Mouse (Mus musculus) lung, embryonic 14.5 days (tissue): ENCODE data around the gene Mrps11. TPM values are rescaled to one million over a fixed set of nuclear protein-coding genes. Genes with fewer than 3 reads are reported as not detected.

ENCODE experiments used
- ATAC-seq: fragments of 200-750 bp; cut with Nextera tagmentation; 2 replicates; pipeline ENCODE4 v1.8.0; 2017; ENCODE audit warnings: mild to moderate bottlenecking, moderate TSS enrichment, moderate library complexity; ENCODE audit not compliant: insufficient read depth
- DNase-seq: peaks from one replicate; pipeline ENCODE4 v3.0.0-alpha.2; 2015
- H3K27ac ChIP-seq: fragments of 300-500 bp; sonication (generic); 2 replicates; pipeline ENCODE4 v1.5.1; 2014; ENCODE audit warnings: low read depth, mild to moderate bottlenecking, moderate library complexity
- H3K27me3 ChIP-seq: fragments of 300-500 bp; sonication (generic); 2 replicates; pipeline ENCODE4 v1.6.1; 2014; ENCODE audit warnings: low read length, control low read depth; ENCODE audit not compliant: insufficient read depth
- H3K36me3 ChIP-seq: fragments of 300-500 bp; sonication (generic); 2 replicates; pipeline ENCODE4 v1.6.1; 2014; ENCODE audit warnings: control low read depth; ENCODE audit not compliant: insufficient read depth
- H3K4me1 ChIP-seq: fragments of 300-500 bp; sonication (generic); 2 replicates; pipeline ENCODE4 v1.6.1; 2014; ENCODE audit warnings: antibody characterized with exemption, control low read depth; ENCODE audit not compliant: insufficient read depth
- H3K4me2 ChIP-seq: fragments of 300-500 bp; sonication (generic); 2 replicates; pipeline ENCODE4 v1.6.1; 2014; ENCODE audit warnings: mild to moderate bottlenecking
- H3K4me3 ChIP-seq: fragments of 300-500 bp; sonication (generic); 2 replicates; pipeline ENCODE4 v1.5.1; 2014; ENCODE audit warnings: low read depth, low read length
- H3K9ac ChIP-seq: fragments of 300-500 bp; sonication (generic); 2 replicates; pipeline ENCODE4 v1.6.1; 2014
- H3K9me3 ChIP-seq: fragments of 300-500 bp; sonication (generic); 2 replicates; pipeline ENCODE4 v1.6.1; 2016; ENCODE audit warnings: low read depth, low read length, control low read depth
- CTCF ChIP-seq: IDR thresholded peaks from 2 replicates; pipeline ENCODE4 v1.5.1; 2016; ENCODE audit warnings: antibody characterized with exemption, low read depth
- WGBS: fragments of 180-500 bp; shearing (Covaris S2); extraction: QIAGEN DNeasy Blood & Tissue Kit; methylation state at CpG from one replicate; pipeline ENCODE4 v1.1.7; 2014; 5-methylcytosine and 5-hydroxymethylcytosine counted together
- polyA plus RNA-seq: library from polyadenylated mRNA; unstranded; fragments of >200 nt; fragmentation: Nextera tagmentation; extraction: Ambion mirVana; gene quantifications from 2 replicates; pipeline ENCODE4 v1.2.1, GENCODE M21; 2014

Mrps11 gene
- polyA plus RNA-seq, 1 experiment from 2014 or later = 77.6 TPM

- no peak overlapping the region for H3K27ac ChIP-seq
- no peaks in the 10 kb centered on the region for H3K27me3 ChIP-seq
- H3K4me2 ChIP-seq = no peak overlapping the region
- no peaks in the 10 kb centered on the region for H3K36me3 ChIP-seq
- no peak for ATAC-seq
- 82% methylated on average over 7 of the region's 7 CpGs for WGBS
- H3K4me3 ChIP-seq = no peak overlapping the region
- H3K9me3 ChIP-seq = no peaks in the 10 kb centered on the region
- no peaks in the 10 kb centered on the region for H3K4me1 ChIP-seq
- no peak for DNase-seq
- TF ChIP-seq CTCF = no peak
- no peak overlapping the region for H3K9ac ChIP-seq
These were observed 29.0 kb upstream of the Mrps11 start for GRCm38 (mm10) chr7:78753752-78754457.

GRCm38 (mm10) chr7:78754458-78755000 lies 28.4 kb upstream of the Mrps11 start:
- no peak overlapping the region for H3K4me3 ChIP-seq
- H3K4me1 ChIP-seq = no peaks in the 10 kb centered on the region
- H3K9me3 ChIP-seq = no peaks in the 10 kb centered on the region
- ATAC-seq (no peak), DNase-seq (no peak)
- no peak for TF ChIP-seq CTCF
- H3K36me3 ChIP-seq = no peaks in the 10 kb centered on the region
- no peak overlapping the region for H3K4me2 ChIP-seq
- H3K9ac ChIP-seq = no peak overlapping the region
- H3K27me3 ChIP-seq = no peaks in the 10 kb centered on the region
- H3K27ac ChIP-seq = no peak overlapping the region
- 60% methylated on average over 8 of the region's 8 CpGs for WGBS

- ATAC-seq = no peak
- WGBS = 86% methylated on average over 3 of the region's 3 CpGs
These were observed 19.1 kb upstream of the Mrps11 start for GRCm38 (mm10) chr7:78763801-78764200.

GRCm38 (mm10) chr7:78765215-78765631 lies 17.7 kb upstream of the Mrps11 start:
- no peak overlapping the region for H3K4me2 ChIP-seq
- 77% methylated on average over 5 of the region's 5 CpGs for WGBS
- ATAC-seq = no peak
- no peak for DNase-seq
- no peak overlapping the region for H3K27ac ChIP-seq
- no peak overlapping the region for H3K9ac ChIP-seq
- H3K4me3 ChIP-seq = no peak overlapping the region
- peaks cover 4% of the 10 kb centered on the region for H3K4me1 ChIP-seq
- no peaks in the 10 kb centered on the region for H3K27me3 ChIP-seq
- no peaks in the 10 kb centered on the region for H3K9me3 ChIP-seq
- TF ChIP-seq CTCF = no peak
- no peaks in the 10 kb centered on the region for H3K36me3 ChIP-seq

More at GRCm38 (mm10) chr7:78763801-78764200, 19.1 kb upstream of the Mrps11 start:
- H3K4me1 ChIP-seq = peaks cover 1% of the 10 kb centered on the region; the same call in 1 of the 2 replicates
- H3K4me2 ChIP-seq = no peak overlapping the region
- TF ChIP-seq CTCF = no peak
- no peaks in the 10 kb centered on the region for H3K27me3 ChIP-seq
- no peak overlapping the region for H3K4me3 ChIP-seq
- no peak overlapping the region for H3K27ac ChIP-seq
- H3K36me3 ChIP-seq = no peaks in the 10 kb centered on the region
- no peak overlapping the region for H3K9ac ChIP-seq
- H3K9me3 ChIP-seq = no peaks in the 10 kb centered on the region
- DNase-seq = no peak

- peak; percentile 88 for DNase-seq
- peak; percentile 59; the same call in 1 of the 2 replicates for ATAC-seq
- no peak overlapping the region for H3K4me2 ChIP-seq
These were observed 16.8 kb upstream of the Mrps11 start for GRCm38 (mm10) chr7:78766019-78766683.

GRCm38 (mm10) chr7:78767929-78768531 lies 14.9 kb upstream of the Mrps11 start:
- no peak for TF ChIP-seq CTCF
- WGBS = 83% methylated on average over 12 of the region's 12 CpGs
- H3K9me3 ChIP-seq = no peaks in the 10 kb centered on the region

More at GRCm38 (mm10) chr7:78766019-78766683, 16.8 kb upstream of the Mrps11 start:
- Histone ChIP-seq H3K36me3 (no peaks in the 10 kb centered on the region), H3K4me1 (peaks cover 4% of the 10 kb centered on the region), H3K9me3 (no peaks in the 10 kb centered on the region), H3K4me3 (no peak overlapping the region), H3K9ac (no peak overlapping the region), H3K27me3 (no peaks in the 10 kb centered on the region), H3K27ac (no peak overlapping the region)
- TF ChIP-seq CTCF = peak; percentile 89
- 23% methylated on average over 18 of the region's 18 CpGs for WGBS

GRCm38 (mm10) chr7:78769075-78769652 lies 13.8 kb upstream of the Mrps11 start:
- Histone ChIP-seq H3K4me2 (no peak overlapping the region), H3K4me3 (no peak overlapping the region), H3K9ac (no peak overlapping the region), H3K27me3 (no peaks in the 10 kb centered on the region), H3K27ac (no peak overlapping the region), H3K9me3 (no peaks in the 10 kb centered on the region), H3K36me3 (peaks cover 15% of the 10 kb centered on the region; the same call in 1 of the 2 replicates), H3K4me1 (peaks cover 4% of the 10 kb centered on the region)
- 19% methylated on average over 7 of the region's 7 CpGs for WGBS
- no peak for TF ChIP-seq CTCF
- DNase-seq (peak; percentile 60), ATAC-seq (peak; percentile 69)

More at GRCm38 (mm10) chr7:78767929-78768531, 14.9 kb upstream of the Mrps11 start:
- ATAC-seq (no peak), DNase-seq (no peak)
- Histone ChIP-seq H3K4me2 (no peak overlapping the region), H3K4me1 (peaks cover 4% of the 10 kb centered on the region), H3K9ac (no peak overlapping the region), H3K27me3 (no peaks in the 10 kb centered on the region), H3K36me3 (peaks cover 4% of the 10 kb centered on the region; the same call in 1 of the 2 replicates), H3K4me3 (no peak overlapping the region), H3K27ac (no peak overlapping the region)
